Mouse (Mus musculus): ENCODE data around the gene Zfp341.

The Zfp341 gene

GRCm38 (mm10) chr2:154613118-154614115 is at the start of gene Zfp341, which contains the start of gene 4930519P11Rik:
Gene Zfp341, plus strand, starts transcription at chr2:154613297.
Gene 4930519P11Rik, minus strand, starts transcription at chr2:154613437.
- peak; percentile 97 for DNase-seq (ENCODE audit: low spot score)

GRCm38 (mm10) chr2:154563612-154564170 is 49.4 kb upstream of the Zfp341 start:
- no peak for DNase-seq (ENCODE audit: low spot score)

GRCm38 (mm10) chr2:154565562-154565961 is 47.5 kb upstream of the Zfp341 start:
- DNase-seq (ENCODE audit: low spot score), result no peak

GRCm38 (mm10) chr2:154566641-154567040 is 46.5 kb upstream of the Zfp341 start:
- DNase-seq (ENCODE audit: low spot score), result no peak

GRCm38 (mm10) chr2:154567766-154568165 is 45.3 kb upstream of the Zfp341 start:
- no peak for DNase-seq (ENCODE audit: low spot score)

- DNase-seq (ENCODE audit: low spot score), result peak; percentile 66
Measured at GRCm38 (mm10) chr2:154568329-154569070, 44.6 kb upstream of the Zfp341 start.

GRCm38 (mm10) chr2:154569071-154569748 is 43.9 kb upstream of the Zfp341 start:
- peak; percentile 71 for DNase-seq (ENCODE audit: low spot score)

- peak; percentile 96 for DNase-seq (ENCODE audit: low spot score)
Measured at GRCm38 (mm10) chr2:154569836-154570286, 43.2 kb upstream of the Zfp341 start, which contains the start of gene E2f1. Gene E2f1, minus strand, starts transcription at chr2:154569892.

- no peak for DNase-seq (ENCODE audit: low spot score)
Measured at GRCm38 (mm10) chr2:154570666-154571065, 42.4 kb upstream of the Zfp341 start.

- DNase-seq (ENCODE audit: low spot score), result no peak
Measured at GRCm38 (mm10) chr2:154571266-154571665, 41.8 kb upstream of the Zfp341 start.

- DNase-seq (ENCODE audit: low spot score), result no peak
Measured at GRCm38 (mm10) chr2:154571976-154572375, 41.1 kb upstream of the Zfp341 start.

- no peak for DNase-seq (ENCODE audit: low spot score)
Measured at GRCm38 (mm10) chr2:154572996-154573395, 40.1 kb upstream of the Zfp341 start.

- peak; percentile 49 for DNase-seq (ENCODE audit: low spot score)
Measured at GRCm38 (mm10) chr2:154574271-154574670, 38.8 kb upstream of the Zfp341 start.

- peak; percentile 81 for DNase-seq (ENCODE audit: low spot score)
Measured at GRCm38 (mm10) chr2:154576876-154577743, 36.0 kb upstream of the Zfp341 start.

- DNase-seq (ENCODE audit: low spot score), result no peak
Measured at GRCm38 (mm10) chr2:154577744-154578067, 35.4 kb upstream of the Zfp341 start.

GRCm38 (mm10) chr2:154580586-154580985 is 32.5 kb upstream of the Zfp341 start:
- no peak for DNase-seq (ENCODE audit: low spot score)

- no peak for DNase-seq (ENCODE audit: low spot score)
Measured at GRCm38 (mm10) chr2:154581421-154581820, 31.7 kb upstream of the Zfp341 start.

GRCm38 (mm10) chr2:154583906-154584872 is 28.9 kb upstream of the Zfp341 start:
- peak; percentile 62 for DNase-seq (ENCODE audit: low spot score)

- DNase-seq (ENCODE audit: low spot score), result no peak
Measured at GRCm38 (mm10) chr2:154584931-154585601, 28.0 kb upstream of the Zfp341 start.

Measured in retina, embryonic 14.5 days (tissue).